Mouse (Mus musculus) kidney, embryonic 16.5 days (tissue): ENCODE measurements around the gene Fam193a. TPM values are rescaled to one million over a fixed set of nuclear protein-coding genes. Genes with fewer than 3 reads are reported as not detected.
A peak's percentile ranks its signal among the peaks of the same experiment; 100 is the strongest.

Experiments
- ATAC-seq: fragments of 200-750 bp; cut with Nextera tagmentation; 2 replicates; pipeline ENCODE4 v1.8.0; 2017; ENCODE audit warnings: moderate TSS enrichment; ENCODE audit not compliant: low FRiP score, low TSS enrichment
- H3K27ac ChIP-seq: fragments of 300-500 bp; sonication (generic); 2 replicates; pipeline ENCODE4 v1.5.1; 2014; ENCODE audit warnings: low read length
- H3K27me3 ChIP-seq: fragments of 300-500 bp; sonication (generic); 2 replicates; pipeline ENCODE4 v1.6.1; 2014; ENCODE audit warnings: low read length, control low read depth, mixed read lengths; ENCODE audit not compliant: insufficient read depth
- H3K36me3 ChIP-seq: fragments of 300-500 bp; sonication (generic); 2 replicates; pipeline ENCODE4 v1.6.1; 2014; ENCODE audit warnings: low read length, control low read depth, mixed read lengths; ENCODE audit not compliant: insufficient read depth
- H3K4me1 ChIP-seq: fragments of 300-500 bp; sonication (generic); 2 replicates; pipeline ENCODE4 v1.6.1; 2014; ENCODE audit warnings: low read length, control low read depth, mixed read lengths; ENCODE audit not compliant: insufficient read depth
- H3K4me2 ChIP-seq: fragments of 300-500 bp; sonication (generic); replicated peaks from 2 replicates; pipeline ENCODE4 v1.6.1; 2014; ENCODE audit warnings: low read depth, low read length
- H3K4me3 ChIP-seq: fragments of 300-500 bp; sonication (generic); 2 replicates; pipeline ENCODE4 v1.5.1; 2014; ENCODE audit warnings: mild to moderate bottlenecking, low read length
- H3K9ac ChIP-seq: fragments of 300-500 bp; sonication (generic); replicated peaks from 2 replicates; pipeline ENCODE4 v1.6.1; 2014; ENCODE audit warnings: low read length
- H3K9me3 ChIP-seq: fragments of 300-500 bp; sonication (generic); 2 replicates; pipeline ENCODE4 v1.6.1; 2016; ENCODE audit warnings: low read length, control low read depth
- WGBS: fragments of 180-500 bp; shearing (Covaris S2); extraction: QIAGEN DNeasy Blood & Tissue Kit; methylation state at CpG from one replicate; pipeline ENCODE4 v1.1.7; 2014; 5-methylcytosine and 5-hydroxymethylcytosine counted together
- polyA plus RNA-seq: library from polyadenylated mRNA; unstranded; fragments of >200 nt; fragmentation: Nextera tagmentation; extraction: Ambion mirVana; gene quantifications from 2 replicates; pipeline ENCODE4 v1.2.1, GENCODE M21; 2015

The Fam193a gene
- polyA plus RNA-seq, 1 experiment from 2014 or later: 10.1 TPM

DNA sequence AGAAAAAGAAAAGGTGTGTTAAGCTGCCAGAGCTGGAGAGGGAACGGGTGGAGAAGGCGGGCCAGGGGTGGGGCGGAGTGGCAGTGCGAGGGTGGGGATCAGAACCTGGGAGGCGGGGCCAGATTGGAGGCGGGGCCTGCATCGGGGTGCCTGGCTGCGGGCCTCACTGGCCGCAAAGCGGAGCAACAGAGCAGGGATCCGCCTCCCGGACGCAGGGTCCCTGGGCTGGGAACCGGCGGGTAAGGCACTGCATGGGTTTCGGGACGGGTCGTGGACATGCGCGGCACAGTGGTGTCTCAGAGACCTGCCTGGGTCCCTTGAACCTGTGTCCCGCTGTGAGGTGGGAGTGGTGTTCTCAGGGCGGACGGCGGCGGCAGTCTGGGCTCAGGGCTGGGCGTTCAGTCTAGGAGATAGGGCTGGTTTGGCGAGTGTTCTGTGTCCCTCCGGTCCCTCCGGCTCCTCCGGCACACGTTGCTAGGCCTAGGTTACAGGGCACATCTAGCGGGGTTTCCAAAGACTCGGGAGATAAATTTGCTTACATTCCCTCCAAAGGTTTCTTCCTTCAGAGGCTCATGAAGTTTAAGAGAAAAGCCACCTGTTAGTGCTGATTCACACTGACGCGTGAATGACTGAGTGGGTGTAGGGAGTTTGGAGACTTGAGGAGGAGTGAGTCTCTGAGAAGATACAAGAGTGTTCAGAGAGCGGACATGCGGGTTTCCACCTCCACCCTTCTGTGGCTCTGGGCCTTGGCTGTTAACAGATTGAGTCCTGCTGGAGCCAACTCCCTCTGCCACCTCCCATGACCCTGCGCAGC lies 156.1 kb downstream of the Fam193a start, which contains the start of gene Sh3bp2:
Gene Sh3bp2, plus strand, starts transcription at position 176 of the 814 bp plus-strand sequence.
- H3K27ac ChIP-seq: no peak within 1 kb of the TSS
- H3K4me1 ChIP-seq: peaks cover 5% of the 10 kb centered on the region; the same call in 1 of the 2 replicates
- 2% methylated on average over 36 of the region's 38 CpGs for WGBS
- ATAC-seq: peak; percentile 95
- peak within 1 kb of the TSS; percentile 57 for H3K9ac ChIP-seq
- H3K4me2 ChIP-seq: peak within 1 kb of the TSS; percentile 64
- no peaks in the 10 kb centered on the region for H3K27me3 ChIP-seq
- H3K36me3 ChIP-seq: no peaks in the 10 kb centered on the region
- no peaks in the 10 kb centered on the region for H3K9me3 ChIP-seq
- H3K4me3 ChIP-seq: peak within 1 kb of the TSS; percentile 54

DNA sequence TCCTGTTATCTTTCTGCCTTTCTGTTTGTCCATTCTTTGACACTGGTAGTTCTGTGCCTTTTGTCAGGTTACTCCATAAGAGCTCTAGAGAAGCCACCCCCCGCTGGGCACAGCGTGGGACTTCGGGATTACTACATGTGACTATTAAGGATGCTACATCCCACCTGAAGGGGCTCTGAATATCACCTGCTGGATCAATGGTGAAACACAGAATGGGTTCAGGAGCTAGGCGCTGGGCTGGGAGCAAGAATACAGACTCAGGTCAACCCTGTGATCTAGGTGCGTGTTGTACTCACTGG lies 156.7 kb downstream of the Fam193a start:
- Histone ChIP-seq H3K36me3 (no peaks in the 10 kb centered on the region), H3K4me2 (peak overlapping the region; percentile 64), H3K4me1 (peaks cover 5% of the 10 kb centered on the region; the same call in 1 of the 2 replicates), H3K9me3 (no peaks in the 10 kb centered on the region), H3K27me3 (no peaks in the 10 kb centered on the region), H3K4me3 (peak overlapping the region; percentile 54), H3K27ac (no peak overlapping the region), H3K9ac (no peak overlapping the region)
- 0 out of 2 replicates have a peak, but pooled peaks have one; percentile 11 for ATAC-seq
- WGBS: 50% methylated on average over 5 of the region's 5 CpGs

DNA sequence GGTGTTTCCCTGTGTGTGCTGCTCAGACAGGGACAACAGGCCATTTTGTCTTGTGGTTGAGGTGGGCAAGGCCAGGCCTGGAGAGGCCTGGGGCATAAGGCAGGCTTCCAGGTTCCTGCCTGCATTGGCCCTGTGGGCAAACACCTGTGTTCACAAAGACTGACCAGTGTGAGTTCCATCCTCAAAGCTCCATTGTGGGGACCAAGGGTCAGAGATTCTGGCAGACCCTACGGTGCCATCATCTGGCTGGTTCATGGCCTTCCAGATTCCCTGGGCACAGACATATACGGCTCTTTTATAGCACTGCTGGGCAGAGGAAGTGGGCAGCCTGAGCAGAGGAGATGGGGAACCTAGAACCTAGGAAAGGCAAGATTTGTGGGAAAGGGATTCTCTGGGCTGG lies 157.6 kb downstream of the Fam193a start:
- ATAC-seq: no peak
- no peak overlapping the region for H3K4me3 ChIP-seq
- 94% methylated on average over 2 of the region's 2 CpGs for WGBS
- peaks cover 5% of the 10 kb centered on the region; the same call in 1 of the 2 replicates for H3K4me1 ChIP-seq
- H3K9me3 ChIP-seq: no peaks in the 10 kb centered on the region
- H3K4me2 ChIP-seq: no peak overlapping the region
- no peak overlapping the region for H3K27ac ChIP-seq
- H3K9ac ChIP-seq: no peak overlapping the region
- no peaks in the 10 kb centered on the region for H3K36me3 ChIP-seq
- no peaks in the 10 kb centered on the region for H3K27me3 ChIP-seq

- Histone ChIP-seq H3K4me1 (peaks cover 5% of the 10 kb centered on the region; the same call in 1 of the 2 replicates), H3K4me2 (no peak overlapping the region), H3K4me3 (no peak overlapping the region), H3K9me3 (no peaks in the 10 kb centered on the region), H3K9ac (no peak overlapping the region), H3K27me3 (no peaks in the 10 kb centered on the region), H3K36me3 (no peaks in the 10 kb centered on the region), H3K27ac (no peak overlapping the region)
- WGBS: 81% methylated on average over 5 of the region's 5 CpGs
- ATAC-seq: no peak
Observed at GRCm38 (mm10) chr5:34528724-34529123, 159.0 kb downstream of the Fam193a start.

- Histone ChIP-seq H3K27me3 (no peaks in the 10 kb centered on the region), H3K9ac (no peak overlapping the region), H3K27ac (no peak overlapping the region), H3K4me1 (peaks cover 5% of the 10 kb centered on the region; the same call in 1 of the 2 replicates), H3K4me2 (no peak overlapping the region), H3K9me3 (no peaks in the 10 kb centered on the region), H3K4me3 (no peak overlapping the region), H3K36me3 (no peaks in the 10 kb centered on the region)
- ATAC-seq: no peak
- 63% methylated on average over 5 of the region's 5 CpGs for WGBS
Observed at GRCm38 (mm10) chr5:34530116-34530515, 160.4 kb downstream of the Fam193a start.

DNA sequence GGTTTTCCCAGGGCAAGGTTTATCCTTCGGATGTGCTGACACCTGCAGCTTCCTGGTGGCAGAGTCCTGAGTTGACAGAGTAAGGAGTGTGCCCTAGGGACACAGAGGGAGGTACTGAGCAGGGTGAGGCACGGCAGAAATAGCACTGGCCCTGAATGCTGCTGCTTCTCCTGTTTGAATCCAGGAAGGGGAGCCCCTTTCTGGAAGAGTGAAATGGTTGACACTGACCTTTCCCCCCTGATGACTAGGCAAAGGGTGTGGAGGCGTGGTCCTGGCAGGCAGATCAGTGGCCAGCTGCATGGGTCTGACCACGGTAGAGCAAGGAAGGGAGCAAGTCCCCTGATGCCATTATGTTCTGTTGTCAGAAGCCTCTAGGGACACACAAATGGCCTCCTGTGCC lies 161.0 kb downstream of the Fam193a start:
- Histone ChIP-seq H3K9me3 (no peaks in the 10 kb centered on the region), H3K9ac (no peak overlapping the region), H3K27me3 (no peaks in the 10 kb centered on the region), H3K4me1 (peaks cover 5% of the 10 kb centered on the region; the same call in 1 of the 2 replicates), H3K36me3 (no peaks in the 10 kb centered on the region), H3K27ac (no peak overlapping the region), H3K4me3 (no peak overlapping the region), H3K4me2 (no peak overlapping the region)
- whole genome bisulfite sequencing: 29% methylated on average over 4 of the region's 4 CpGs
- ATAC-seq: no peak

DNA sequence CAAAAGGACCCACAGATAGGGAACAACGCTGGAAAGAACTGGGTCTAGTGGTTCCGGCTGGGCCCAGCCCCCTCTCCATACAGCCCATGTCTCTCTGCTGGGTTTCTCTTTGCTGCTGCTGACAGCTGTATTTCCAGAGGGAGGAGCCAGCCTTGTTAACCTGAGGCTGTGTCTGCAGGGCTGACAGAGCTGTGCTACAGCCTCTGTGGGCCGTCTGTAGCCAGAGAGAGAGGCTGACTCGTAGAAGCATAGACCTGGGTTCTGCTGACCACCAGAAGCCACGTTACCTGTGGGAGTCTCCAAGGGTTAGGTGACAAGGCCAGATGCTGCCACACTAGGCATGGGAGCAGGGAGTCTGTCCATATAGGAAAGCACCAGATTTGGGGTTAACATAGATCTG lies 163.3 kb downstream of the Fam193a start:
- Histone ChIP-seq H3K36me3 (no peaks in the 10 kb centered on the region), H3K9me3 (no peaks in the 10 kb centered on the region), H3K9ac (no peak overlapping the region), H3K4me2 (no peak overlapping the region), H3K4me3 (no peak overlapping the region), H3K27ac (no peak overlapping the region), H3K27me3 (no peaks in the 10 kb centered on the region), H3K4me1 (no peaks in the 10 kb centered on the region)
- no peak for ATAC-seq
- WGBS: 71% methylated on average over 5 of the region's 5 CpGs

DNA sequence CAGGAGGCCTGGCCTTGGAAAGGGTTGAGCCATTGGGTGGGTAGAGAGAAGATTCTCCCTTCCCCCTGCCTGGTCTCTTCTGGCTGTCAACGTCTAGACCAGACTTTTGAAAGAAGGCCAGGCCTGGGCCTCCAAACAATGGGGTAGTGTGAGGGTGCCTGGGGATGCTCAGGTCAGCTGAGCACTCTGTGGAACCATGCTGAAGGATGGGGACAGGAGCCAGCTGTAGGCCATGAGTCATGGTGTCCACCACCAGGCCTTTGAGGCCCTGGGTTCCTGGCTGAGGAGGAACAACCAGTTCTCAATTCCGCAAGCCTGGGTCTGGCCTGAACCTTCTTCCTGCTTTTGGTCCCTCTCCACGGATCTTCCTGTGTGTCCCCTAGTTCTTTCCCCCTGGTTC lies 164.1 kb downstream of the Fam193a start:
- no peaks in the 10 kb centered on the region for H3K4me1 ChIP-seq
- H3K27me3 ChIP-seq: no peaks in the 10 kb centered on the region
- 67% methylated on average over 3 of the region's 3 CpGs for WGBS
- no peaks in the 10 kb centered on the region for H3K36me3 ChIP-seq
- no peak overlapping the region for H3K27ac ChIP-seq
- H3K4me3 ChIP-seq: no peak overlapping the region
- no peaks in the 10 kb centered on the region for H3K9me3 ChIP-seq
- ATAC-seq: no peak
- H3K9ac ChIP-seq: no peak overlapping the region
- no peak overlapping the region for H3K4me2 ChIP-seq

- Histone ChIP-seq H3K9me3 (no peaks in the 10 kb centered on the region), H3K4me1 (no peaks in the 10 kb centered on the region), H3K4me2 (no peak overlapping the region), H3K36me3 (no peaks in the 10 kb centered on the region), H3K27me3 (no peaks in the 10 kb centered on the region), H3K27ac (no peak overlapping the region), H3K9ac (no peak overlapping the region), H3K4me3 (no peak overlapping the region)
- no peak for ATAC-seq
- WGBS: 77% methylated on average over 5 of the region's 5 CpGs
Observed at GRCm38 (mm10) chr5:34534776-34535581, 165.2 kb downstream of the Fam193a start.

DNA sequence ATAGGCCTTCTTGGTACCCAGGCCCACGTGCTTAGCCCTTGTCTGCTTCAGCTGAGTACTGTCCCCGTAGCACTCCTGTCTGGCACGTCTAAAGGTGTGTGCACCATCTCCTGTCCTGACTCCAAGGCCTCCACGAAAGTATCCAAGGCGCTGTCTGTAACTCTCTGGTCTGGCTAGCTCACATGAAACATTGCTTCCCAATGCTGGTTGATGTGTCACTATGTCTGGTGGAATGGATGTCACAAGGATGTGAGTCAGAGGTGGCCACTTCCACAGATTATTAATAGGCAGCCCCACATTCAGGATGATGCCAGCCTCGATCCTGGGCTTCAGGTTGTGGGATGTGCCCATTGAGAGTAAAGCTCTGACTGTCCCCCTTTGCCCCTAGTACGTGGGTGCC lies 166.1 kb downstream of the Fam193a start:
- no peaks in the 10 kb centered on the region for H3K27me3 ChIP-seq
- no peak overlapping the region for H3K9ac ChIP-seq
- H3K4me1 ChIP-seq: no peaks in the 10 kb centered on the region
- ATAC-seq: no peak
- H3K36me3 ChIP-seq: no peaks in the 10 kb centered on the region
- WGBS: 89% methylated on average over 7 of the region's 7 CpGs
- no peaks in the 10 kb centered on the region for H3K9me3 ChIP-seq
- no peak overlapping the region for H3K4me2 ChIP-seq
- H3K4me3 ChIP-seq: no peak overlapping the region
- H3K27ac ChIP-seq: no peak overlapping the region
